Mouse (Mus musculus) Patski (cell line): ENCODE data around the gene Nek9. TPM values are rescaled to one million over a fixed set of nuclear protein-coding genes. Genes with fewer than 3 reads are reported as not detected.

Experiments used
- ATAC-seq: fragments of 100-300 bp; one replicate; pipeline ENCODE4 v1.8.0; 2021
- CTCF ChIA-PET: fragments of 350-600 bp; sonication (Branson Sonifier 250); formaldehyde crosslinking; loops from one replicate; lab custom pipeline; 2022; ENCODE audit warnings: inconsistent platforms; lab: Charles Lee
- POLR2A ChIA-PET: fragments of 350-600 bp; sonication (Branson Sonifier 250); formaldehyde crosslinking; loops from one replicate; lab custom pipeline; 2022; ENCODE audit warnings: antibody characterized with exemption, inconsistent platforms; lab: Charles Lee
- DNase-seq: peaks from one replicate; pipeline ENCODE4 v3.0.0-alpha.2; 2011; ENCODE audit warnings: low read depth, low spot score
- H3K27me3 ChIP-seq: fragments of 371-371 bp; one replicate; pipeline ENCODE4 v1.5.1; 2021
- CTCF ChIP-seq: fragments of 100-300 bp; IDR thresholded peaks from one replicate; pipeline ENCODE4 v1.5.1; 2021
- in situ Hi-C: fragments of 300-500 bp; cut with MboI; formaldehyde crosslinking; loops from 3 replicates; pipeline ENCODE4 v1.11.1; 2018; ENCODE audit warnings: low pct_unique_long_range_greater_than_20kb, mixed read lengths
- polyA plus RNA-seq: library from polyadenylated mRNA; unstranded; gene quantifications from one replicate; pipeline ENCODE4 v1.2.3, GENCODE M21; 2021

Gene Nek9
- polyA plus RNA-seq, result 82.4 TPM

DNA sequence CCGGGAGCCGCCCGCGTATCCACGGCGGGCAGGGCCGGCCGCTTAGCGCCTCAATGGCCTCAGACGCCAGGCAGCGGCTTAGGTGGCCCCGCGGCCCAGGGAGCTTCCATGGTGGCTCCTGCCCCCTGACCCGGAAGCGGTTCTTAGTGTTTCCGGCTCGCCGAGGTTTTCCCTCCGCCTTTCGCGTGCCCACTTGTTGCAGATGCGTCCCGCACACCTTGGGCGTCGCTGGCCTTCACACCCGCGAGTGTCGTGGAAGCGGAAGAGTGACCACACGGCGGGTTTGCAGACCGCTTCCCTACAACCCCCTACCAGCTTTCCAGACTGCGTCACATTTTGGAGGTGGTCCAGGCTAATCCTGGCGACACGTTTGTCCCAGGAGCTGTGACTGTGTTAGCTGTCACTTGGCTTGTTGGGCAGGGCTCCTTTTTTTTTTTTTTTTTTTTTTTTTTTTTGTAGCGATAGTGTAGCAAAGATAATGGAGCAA lies at the start of gene Nek9:
Gene Nek9, minus strand, starts transcription at position 120 of the 487 bp plus-strand sequence.
- no peak for DNase-seq
- peak; percentile 65 for ATAC-seq
- CTCF ChIA-PET, result interaction anchor here (1.0 to 1.5 kb wide), 3 partner anchors 140 to 154 kb away, joined by 3 to 4 read pairs (median 4); no protein-coding TSS in a partner anchor
- H3K27me3 ChIP-seq, result no peaks in the 10 kb centered on the region
- in situ Hi-C loops, result loop anchor here (25.0 kb wide), 1 partner anchor 748 kb away; the partner anchor contains the start of genes Ift43 and Tgfb3
- TF ChIP-seq CTCF, result no peak
- POLR2A ChIA-PET, result interaction anchor here (0.5 to 1.6 kb wide), 4 partner anchors 42 to 269 kb away, joined by 3 to 8 read pairs (median 4); no protein-coding TSS in a partner anchor

DNA sequence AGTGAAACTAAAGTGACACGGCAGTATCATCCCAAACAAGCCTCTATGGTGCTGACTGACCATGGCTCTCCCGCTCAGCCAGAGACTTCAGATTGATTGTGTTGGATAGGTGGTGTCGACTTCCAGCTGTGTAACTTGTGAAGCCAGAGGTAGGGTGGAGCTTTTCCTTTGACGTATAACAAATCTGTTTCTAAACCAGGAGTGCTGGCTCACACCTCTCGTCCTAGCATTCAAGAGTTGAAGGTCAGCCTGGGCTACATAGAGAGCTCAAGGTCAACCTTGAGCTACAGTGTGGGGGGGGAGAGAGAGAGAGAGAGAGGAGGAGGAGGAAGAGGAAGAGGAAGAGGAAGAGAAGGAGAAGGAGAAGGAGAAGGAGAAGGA lies 46.8 kb upstream of the Nek9 start:
- in situ Hi-C loops, result no loop called here
- ChIA-PET POLR2A (interaction anchor here (0.7 kb wide), 1 partner anchor 126 kb away, joined by 5 read pairs; no protein-coding TSS in a partner anchor), CTCF (no interaction called here)
- DNase-seq (no peak), ATAC-seq (no peak)
- TF ChIP-seq CTCF, result no peak
- H3K27me3 ChIP-seq, result no peaks in the 10 kb centered on the region

DNA sequence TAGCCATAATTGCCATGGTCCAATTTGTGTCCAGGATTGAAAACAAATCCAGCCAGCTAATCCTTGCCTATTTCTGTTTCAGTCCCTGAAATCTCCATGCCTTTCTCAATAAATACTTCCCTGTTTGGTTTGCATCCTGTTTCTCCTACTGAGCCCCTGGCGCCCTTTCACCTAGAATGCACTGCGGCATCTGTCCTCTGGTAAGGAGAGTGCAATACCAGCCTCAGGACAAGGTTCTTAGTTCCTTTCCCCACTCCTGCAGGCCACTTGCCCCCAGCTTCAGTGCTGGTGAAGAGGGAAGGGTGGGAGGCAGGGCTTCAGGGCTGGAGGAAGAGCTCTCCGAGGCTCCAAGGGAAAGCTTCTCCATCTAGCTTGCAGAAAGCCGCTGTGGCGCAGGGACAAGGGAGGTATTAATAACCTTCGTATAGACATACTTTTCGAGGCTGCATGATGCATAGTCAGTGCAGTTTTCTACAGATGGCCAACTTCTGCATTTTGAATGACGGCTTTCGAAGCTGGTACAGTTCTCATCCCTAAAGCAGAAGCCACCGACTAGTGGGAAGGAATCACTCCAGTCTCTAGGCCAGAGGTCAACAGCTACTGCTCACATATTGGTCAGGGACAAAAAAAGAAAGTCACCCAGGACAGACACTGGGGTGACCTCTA lies 46.3 kb upstream of the Nek9 start:
- ChIA-PET POLR2A (interaction anchor here (0.7 kb wide), 1 partner anchor 126 kb away, joined by 5 read pairs; no protein-coding TSS in a partner anchor), CTCF (no interaction called here)
- ATAC-seq, result no peak
- no peaks in the 10 kb centered on the region for H3K27me3 ChIP-seq
- no peak for DNase-seq
- no peak for TF ChIP-seq CTCF
- in situ Hi-C loops, result no loop called here

DNA sequence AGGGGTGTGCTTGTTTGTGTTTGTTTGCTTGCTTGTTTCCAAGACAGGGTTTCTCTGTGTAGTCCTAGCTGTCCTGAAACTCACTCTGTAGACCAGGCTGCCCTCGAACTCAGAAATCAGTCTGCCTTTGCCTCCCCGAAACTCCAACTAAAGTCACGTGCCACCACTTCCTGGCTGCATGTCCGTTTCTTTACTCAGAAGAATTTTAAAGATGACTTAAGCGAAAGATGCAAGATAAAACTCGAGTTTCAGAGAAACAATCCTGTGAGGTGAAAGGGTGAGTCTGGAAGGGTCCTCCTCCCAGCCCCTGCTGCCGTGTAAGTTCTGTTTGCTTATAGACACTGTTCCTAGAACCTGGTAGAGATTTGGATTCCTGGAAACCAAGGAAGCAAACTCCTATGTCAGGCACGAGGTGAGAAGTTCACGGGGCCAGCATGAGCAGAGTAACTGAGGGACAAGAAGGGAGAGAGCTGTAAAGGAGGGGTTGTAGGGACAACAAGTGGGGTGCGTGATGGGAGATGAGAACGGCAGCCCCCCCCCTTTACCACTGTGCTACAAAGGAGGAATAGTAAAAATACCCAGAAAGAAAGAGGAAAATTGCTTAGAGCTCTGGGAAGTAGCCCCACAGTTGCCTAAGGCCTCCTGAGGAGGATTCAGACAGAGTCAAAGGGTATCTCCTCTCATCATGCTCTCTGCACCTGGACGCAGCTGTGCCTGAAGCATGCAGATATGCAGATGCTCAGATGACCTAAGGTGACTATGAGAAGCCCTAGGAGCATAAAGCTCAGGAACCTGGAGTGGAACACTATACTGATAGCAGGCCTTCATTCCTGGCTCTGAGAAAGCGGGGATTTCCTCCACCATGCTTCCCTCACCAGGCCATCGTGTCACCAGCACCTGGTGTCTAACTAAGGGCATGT lies 43.9 kb upstream of the Nek9 start:
- no peaks in the 10 kb centered on the region for H3K27me3 ChIP-seq
- no peak for ATAC-seq
- CTCF ChIA-PET, result no interaction called here
- no peak for TF ChIP-seq CTCF
- in situ Hi-C loops, result loop anchor here (5.0 kb wide), 1 partner anchor 64 kb away; no protein-coding TSS in a partner anchor
- DNase-seq, result no peak
- POLR2A ChIA-PET, result interaction anchor here (0.6 to 1.3 kb wide), 3 partner anchors 52 to 91 kb away, joined by 3 read pairs; partner anchors contain the start of gene Fos

DNA sequence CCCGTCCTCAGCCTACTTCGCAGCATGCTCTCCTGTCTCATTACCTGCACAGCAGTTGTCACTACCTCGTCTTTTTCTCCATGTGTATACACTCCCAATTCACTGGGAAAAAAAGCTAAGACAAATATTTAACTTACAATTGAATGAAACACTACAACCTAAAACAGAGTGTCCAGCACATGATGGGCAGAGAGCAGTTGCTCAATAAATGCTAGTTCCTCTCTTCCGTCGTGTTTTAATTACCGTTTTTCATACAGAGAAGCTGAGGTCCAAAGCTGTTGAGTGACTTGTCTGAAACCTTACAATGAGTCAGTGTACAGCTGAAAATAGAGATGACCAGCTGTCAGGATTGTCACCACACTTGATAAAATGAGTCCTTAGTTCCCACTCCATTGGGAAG lies 42.4 kb upstream of the Nek9 start:
- H3K27me3 ChIP-seq, result no peaks in the 10 kb centered on the region
- in situ Hi-C loops, result loop anchor here (5.0 kb wide), 1 partner anchor 66 kb away; no protein-coding TSS in a partner anchor
- no peak for TF ChIP-seq CTCF
- POLR2A ChIA-PET, result interaction anchor here (0.6 kb wide), 2 partner anchors 36 to 43 kb away, joined by 4 read pairs; no protein-coding TSS in a partner anchor
- no peak for DNase-seq
- CTCF ChIA-PET, result interaction anchor here (1.1 to 1.8 kb wide), 3 partner anchors 35 to 106 kb away, joined by 3 to 7 read pairs (median 4); no protein-coding TSS in a partner anchor
- ATAC-seq, result no peak

DNA sequence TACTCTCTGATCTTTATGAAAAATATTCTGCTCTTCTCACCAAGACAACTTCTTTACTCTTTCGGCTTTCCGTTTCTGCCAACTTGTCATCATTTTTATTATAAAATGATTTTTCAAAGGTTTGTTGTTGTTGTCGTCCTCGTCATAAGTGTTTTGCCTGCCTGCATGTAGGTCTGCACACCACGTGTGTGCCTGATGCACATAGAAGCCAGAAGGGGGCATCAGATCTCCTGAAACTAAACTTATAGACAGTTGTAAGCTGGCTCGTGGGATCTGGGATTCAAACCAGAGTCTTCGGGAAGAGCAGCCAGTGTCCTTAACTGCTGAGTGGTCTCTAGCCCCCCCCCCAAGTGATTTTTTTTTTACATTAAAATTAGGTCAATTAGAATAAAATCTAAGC lies 41.8 kb upstream of the Nek9 start:
- ATAC-seq, result no peak
- in situ Hi-C loops, result loop anchor here (5.0 kb wide), 1 partner anchor 66 kb away; no protein-coding TSS in a partner anchor
- no peaks in the 10 kb centered on the region for H3K27me3 ChIP-seq
- DNase-seq, result no peak
- CTCF ChIA-PET, result interaction anchor here (1.1 to 1.8 kb wide), 2 partner anchors 34 to 106 kb away, joined by 3 to 7 read pairs; no protein-coding TSS in a partner anchor
- TF ChIP-seq CTCF, result peak; percentile 57
- POLR2A ChIA-PET, result interaction anchor here (0.6 kb wide), 2 partner anchors 35 to 42 kb away, joined by 4 read pairs; no protein-coding TSS in a partner anchor

DNA sequence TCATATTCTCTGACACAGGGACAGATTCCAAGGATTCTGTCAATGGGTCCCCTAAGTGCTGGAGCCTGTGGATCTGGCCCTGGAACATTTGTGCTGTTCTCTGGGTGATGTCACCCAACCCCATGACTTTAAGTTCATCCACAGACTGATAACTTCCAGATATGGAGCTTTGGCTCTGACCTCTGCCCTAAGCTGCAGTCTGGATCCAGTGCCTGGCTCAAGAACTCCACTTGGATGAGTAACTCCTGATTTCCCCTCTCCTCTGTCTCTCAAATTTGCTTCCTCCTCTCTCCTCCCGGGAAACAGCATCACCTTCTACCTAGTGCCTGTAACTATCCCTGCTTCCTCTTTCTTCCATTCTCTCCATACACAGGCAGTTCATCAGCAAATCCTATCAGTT lies 41.1 kb upstream of the Nek9 start:
- POLR2A ChIA-PET, result no interaction called here
- CTCF ChIA-PET, result interaction anchor here (1.2 kb wide), 1 partner anchor 107 kb away, joined by 3 read pairs; no protein-coding TSS in a partner anchor
- no peak for TF ChIP-seq CTCF

DNA sequence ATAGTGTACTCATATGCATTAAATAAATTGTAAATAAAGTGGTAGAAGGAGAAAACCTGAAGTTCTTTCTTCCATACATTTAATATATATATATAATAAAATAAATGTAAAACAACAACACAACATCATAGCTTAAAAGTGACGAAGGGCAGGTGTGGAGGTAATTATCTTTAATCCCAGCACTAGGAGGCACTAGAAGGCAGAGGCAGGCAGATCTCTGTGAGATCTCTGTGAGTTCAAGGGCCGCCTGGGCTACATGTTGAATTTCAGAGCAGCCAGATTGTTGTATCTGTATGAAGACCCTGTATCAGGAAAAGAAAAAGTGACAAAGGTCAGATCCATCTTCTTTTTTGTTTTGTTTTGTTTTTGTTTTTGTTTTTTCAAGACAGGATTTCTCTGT lies 39.1 kb upstream of the Nek9 start:
- no peaks in the 10 kb centered on the region for H3K27me3 ChIP-seq
- DNase-seq, result no peak
- in situ Hi-C loops, result no loop called here
- ATAC-seq, result no peak
- CTCF ChIA-PET, result interaction anchor here (0.9 to 1.6 kb wide), 2 partner anchors 105 to 109 kb away, joined by 3 to 4 read pairs; no protein-coding TSS in a partner anchor
- POLR2A ChIA-PET, result interaction anchor here (1.1 kb wide), 1 partner anchor 94 kb away, joined by 4 read pairs; no protein-coding TSS in a partner anchor
- TF ChIP-seq CTCF, result peak; percentile 7

More for the DNA sequence above, 41.1 kb upstream of the Nek9 start:
- DNase-seq, result no peak
- no peak for ATAC-seq
- in situ Hi-C loops, result loop anchor here (5.0 kb wide), 1 partner anchor 67 kb away; no protein-coding TSS in a partner anchor
- no peaks in the 10 kb centered on the region for H3K27me3 ChIP-seq

DNA sequence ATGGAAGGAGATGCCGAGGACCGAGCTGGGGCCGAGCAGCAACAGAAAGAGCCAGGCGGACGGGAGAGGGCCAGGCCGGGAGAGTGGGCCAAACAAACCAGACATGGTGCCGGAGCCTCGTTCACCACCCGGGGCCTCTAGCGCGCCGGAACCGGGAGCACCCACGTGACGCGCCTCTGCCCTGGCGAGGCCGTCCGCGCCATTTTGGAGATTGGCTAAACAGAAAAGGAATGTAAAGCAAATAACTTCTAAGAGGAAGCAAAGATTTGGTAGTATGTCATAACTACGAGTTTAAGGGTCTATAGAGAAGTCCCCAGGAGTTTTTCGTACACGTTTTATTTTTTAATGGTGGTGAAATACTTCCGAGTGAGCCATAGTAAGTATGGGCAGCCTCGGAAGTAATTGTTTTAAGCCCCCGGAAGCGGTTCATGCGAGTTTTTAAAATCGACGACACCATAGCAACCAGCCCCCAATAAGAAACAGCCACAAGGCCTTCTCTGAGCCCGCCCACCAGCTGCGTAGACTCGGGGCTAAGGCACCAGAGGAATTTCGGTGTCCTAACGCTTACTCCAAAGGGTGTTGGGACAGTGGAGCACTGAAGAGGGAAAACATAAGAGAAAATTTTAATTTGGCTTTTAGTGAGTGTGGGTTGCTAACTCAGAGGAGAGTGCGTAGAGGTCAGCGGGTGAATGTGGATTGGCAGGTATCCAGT lies 35.6 kb upstream of the Nek9 start, which contains the start of gene Tmed10:
Gene Tmed10, minus strand, starts transcription at position 287 of the 712 bp plus-strand sequence.
- ChIA-PET CTCF (no interaction called here), POLR2A (no interaction called here)
- in situ Hi-C loops, result no loop called here
- DNase-seq (peak; percentile 77), ATAC-seq (peak; percentile 58)
- TF ChIP-seq CTCF, result no peak
- H3K27me3 ChIP-seq, result no peaks in the 10 kb centered on the region
